Mouse (Mus musculus) embryonic fibroblast, embryonic 13.5 days (primary cell): Measurements from ENCODE around the gene Hpdl.

Experiments
- CTCF ChIP-seq: IDR thresholded peaks from 2 replicates; pipeline ENCODE4 v1.5.1; 2011; ENCODE audit warnings: mild to moderate bottlenecking, control low read depth, low read length, moderate library complexity, borderline replicate concordance; ENCODE audit not compliant: insufficient read depth
- POLR2A ChIP-seq: IDR thresholded peaks from 2 replicates; pipeline ENCODE4 v1.6.1; 2011; ENCODE audit warnings: low read depth, mild to moderate bottlenecking, control low read depth, low read length, moderate library complexity

DNA sequence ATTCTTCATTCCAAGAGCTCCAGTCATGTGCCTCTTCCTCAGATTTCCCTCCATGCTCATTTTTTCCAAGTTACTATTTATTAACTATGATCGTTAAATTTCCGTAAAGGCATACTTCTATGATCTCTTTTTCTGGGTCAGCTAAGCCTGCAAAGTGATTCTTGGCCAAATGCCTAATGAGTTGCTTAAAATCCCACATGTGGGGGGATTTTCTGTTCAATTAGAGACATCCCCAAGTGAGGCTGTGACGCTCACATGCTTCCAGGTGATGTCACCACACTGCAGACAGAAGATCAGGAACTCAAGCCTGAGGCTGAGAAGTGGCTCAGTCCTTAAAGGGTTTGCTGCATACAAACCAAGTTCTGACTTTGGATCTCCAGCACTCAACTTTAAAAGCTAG is 28.4 kb upstream of the Hpdl start:
- TF ChIP-seq CTCF (no peak), POLR2A (no peak)
